Mouse (Mus musculus): ENCODE results near the gene Heatr5a.

- no peak for TF ChIP-seq POLR2A (IDR thresholded peaks at IDR 0.05; ENCODE audit: low read depth, low read length)
- no peak for TF ChIP-seq CTCF (conservative IDR thresholded peaks at IDR 0.05; ENCODE audit: insufficient read depth, insufficient read length, low read depth, low read length)
These were observed 1.2 kb downstream of the Heatr5a start for GRCm38 (mm10) chr12:51969876-51970275.

All from kidney, adult 2 months (tissue).